Mouse (Mus musculus) kidney, adult 2 months (tissue): ENCODE measurements around the gene Cftr. TPM values are rescaled to one million over a fixed set of nuclear protein-coding genes. Genes with fewer than 3 reads are reported as not detected.

Experiments used
- DNase-seq: peaks from one replicate; pipeline ENCODE4 v3.0.0; 2021
- H3K27ac ChIP-seq: fragments of 200-500 bp; 2 replicates; pipeline ENCODE4 v1.5.1; 2012; ENCODE audit warnings: low read depth, low read length, control low read depth, inconsistent platforms; ENCODE audit not compliant: insufficient read depth
- H3K27me3 ChIP-seq: fragments of 200-500 bp; replicated peaks from 2 replicates; pipeline ENCODE4 v1.6.1; 2012; ENCODE audit warnings: mild to moderate bottlenecking, moderate library complexity, low read length, inconsistent platforms; ENCODE audit not compliant: control insufficient read depth, insufficient read depth
- H3K36me3 ChIP-seq: fragments of 200-500 bp; 2 replicates; pipeline ENCODE4 v1.6.1; 2012; ENCODE audit warnings: mild to moderate bottlenecking, moderate library complexity, low read length, inconsistent platforms; ENCODE audit not compliant: control insufficient read depth, insufficient read depth
- H3K4me1 ChIP-seq: fragments of 200-500 bp; 2 replicates; pipeline ENCODE4 v1.6.1; 2011; ENCODE audit warnings: low read length; ENCODE audit not compliant: control insufficient read depth, insufficient read depth
- H3K4me3 ChIP-seq: fragments of 200-500 bp; 2 replicates; pipeline ENCODE4 v1.5.1; 2011; ENCODE audit warnings: mild to moderate bottlenecking, low read depth, low read length, control low read depth; ENCODE audit not compliant: insufficient read depth
- CTCF ChIP-seq: fragments of 200-500 bp; conservative IDR thresholded peaks from 2 replicates; pipeline ENCODE4 v1.5.1; 2011; ENCODE audit warnings: low read depth, mild to moderate bottlenecking, control low read depth, low read length, moderate library complexity, mixed read lengths; ENCODE audit not compliant: insufficient read depth, insufficient read length
- POLR2A ChIP-seq: fragments of 200-500 bp; IDR thresholded peaks from one replicate; pipeline ENCODE4 v1.6.1; 2011; ENCODE audit warnings: low read depth, low read length, control low read depth
- WGBS: fragments of 180-500 bp; shearing (Covaris S2); methylation state at CpG from one replicate; pipeline ENCODE4 v1.1.7; 2018; 5-methylcytosine and 5-hydroxymethylcytosine counted together
- polyA plus RNA-seq: library from polyadenylated mRNA; depleted of rRNA; stranded (reverse); fragments of >200 nt; gene quantifications from 2 replicates; pipeline ENCODE4 v1.2.3, GENCODE M21; 2012

Gene Cftr
- polyA plus RNA-seq, 1 experiment: 0.72 TPM

GRCm38 (mm10) chr6:18247891-18248463, 77.5 kb downstream of the Cftr start:
- Histone ChIP-seq H3K36me3 (no peaks in the 10 kb centered on the region), H3K27ac (no peak overlapping the region), H3K4me3 (no peak overlapping the region), H3K27me3 (no peaks in the 10 kb centered on the region), H3K4me1 (no peaks in the 10 kb centered on the region; the same call in 1 of the 2 replicates)
- WGBS: 43% methylated on average over 2 of the region's 2 CpGs
- DNase-seq: no peak
- TF ChIP-seq CTCF (no peak), POLR2A (no peak)

DNA sequence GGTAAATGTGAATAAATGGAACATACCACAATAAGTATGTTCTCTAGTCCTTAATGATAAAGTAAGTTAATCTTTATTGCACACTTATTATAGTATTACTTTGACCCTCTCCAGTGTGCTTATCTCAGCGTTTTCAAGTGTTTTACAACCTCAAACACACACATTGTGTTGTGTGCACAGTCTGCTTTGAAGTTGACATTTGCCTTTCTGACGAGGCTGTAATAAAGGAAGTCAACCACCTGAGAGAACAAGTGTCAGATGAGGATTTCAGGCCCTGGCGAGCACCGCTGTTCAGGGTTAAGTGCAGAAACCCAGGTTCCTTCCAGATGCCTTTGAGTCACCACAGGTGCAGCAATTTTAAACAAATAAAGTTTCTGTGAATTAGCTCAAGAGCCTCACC, 78.0 kb downstream of the Cftr start:
- DNase-seq: no peak
- WGBS: 36% methylated on average over 4 of the region's 4 CpGs
- Histone ChIP-seq H3K36me3 (no peaks in the 10 kb centered on the region), H3K27me3 (no peaks in the 10 kb centered on the region), H3K27ac (no peak overlapping the region), H3K4me3 (no peak overlapping the region), H3K4me1 (no peaks in the 10 kb centered on the region)
- TF ChIP-seq POLR2A (no peak), CTCF (no peak)

DNA sequence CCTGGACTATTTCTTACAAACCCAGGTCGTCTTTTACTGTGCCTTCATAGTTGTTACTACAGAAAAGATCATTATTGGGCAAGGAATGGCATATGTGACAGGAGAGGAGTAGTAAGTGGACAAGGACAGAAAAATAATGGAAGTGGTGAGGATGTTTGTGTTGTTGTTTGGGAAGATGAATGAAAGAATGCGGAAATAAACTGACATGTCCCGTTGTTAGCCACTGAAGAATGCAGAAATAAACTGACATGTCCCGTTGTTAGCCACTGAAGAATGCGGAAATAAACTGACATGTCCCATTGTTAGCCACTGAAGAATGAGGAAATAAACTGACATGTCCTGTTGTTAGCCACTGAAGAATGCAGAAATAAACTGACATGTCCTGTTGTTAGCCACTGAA, 84.1 kb downstream of the Cftr start:
- no peaks in the 10 kb centered on the region for H3K27me3 ChIP-seq
- 63% methylated on average over 5 of the region's 5 CpGs for WGBS
- no peaks in the 10 kb centered on the region for H3K4me1 ChIP-seq
- DNase-seq: no peak
- TF ChIP-seq POLR2A (no peak), CTCF (no peak)
- no peak overlapping the region for H3K27ac ChIP-seq
- H3K4me3 ChIP-seq: no peak overlapping the region
- no peaks in the 10 kb centered on the region for H3K36me3 ChIP-seq

GRCm38 (mm10) chr6:18270983-18271382, 100.5 kb downstream of the Cftr start:
- no peak overlapping the region for H3K4me3 ChIP-seq
- DNase-seq: no peak

DNA sequence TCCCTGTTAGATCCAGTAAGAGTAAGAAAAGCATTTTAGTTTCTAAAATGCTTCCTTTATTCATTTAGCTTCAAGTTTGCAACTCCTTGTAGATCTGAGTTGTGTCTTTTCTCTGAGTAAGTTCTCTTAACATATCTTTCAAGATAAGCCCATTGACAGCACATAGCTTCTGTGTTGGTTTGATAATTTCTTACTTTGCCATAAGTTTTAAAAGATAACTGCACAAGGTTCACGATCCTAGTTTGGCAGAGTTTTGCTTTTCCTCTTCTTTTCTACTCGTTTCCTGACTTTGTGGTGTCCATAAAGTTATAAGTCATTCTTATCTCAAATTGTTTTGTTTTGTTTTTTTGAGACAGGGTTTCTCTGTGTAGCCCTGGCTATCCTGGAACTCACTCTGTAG, 130.3 kb downstream of the Cftr start:
- TF ChIP-seq POLR2A (no peak), CTCF (no peak)

More at GRCm38 (mm10) chr6:18270983-18271382, 100.5 kb downstream of the Cftr start:
- Histone ChIP-seq H3K36me3 (no peaks in the 10 kb centered on the region), H3K4me1 (no peaks in the 10 kb centered on the region), H3K27me3 (no peaks in the 10 kb centered on the region), H3K27ac (no peak overlapping the region)
- WGBS: 17% methylated on average over 1 of the region's 1 CpGs
- no peak for TF ChIP-seq CTCF
- TF ChIP-seq POLR2A: no peak

GRCm38 (mm10) chr6:18302105-18302504, 131.6 kb downstream of the Cftr start:
- DNase-seq: no peak
- 79% methylated on average over 5 of the region's 5 CpGs for WGBS
- Histone ChIP-seq H3K27me3 (no peaks in the 10 kb centered on the region), H3K4me1 (no peaks in the 10 kb centered on the region), H3K27ac (no peak overlapping the region), H3K36me3 (no peaks in the 10 kb centered on the region), H3K4me3 (no peak overlapping the region)
- TF ChIP-seq POLR2A (no peak), CTCF (no peak)

More for the DNA sequence above, 130.3 kb downstream of the Cftr start:
- Histone ChIP-seq H3K27ac (no peak overlapping the region), H3K4me1 (no peaks in the 10 kb centered on the region), H3K36me3 (no peaks in the 10 kb centered on the region), H3K27me3 (no peaks in the 10 kb centered on the region), H3K4me3 (no peak overlapping the region)
- 62% methylated on average over 2 of the region's 2 CpGs for WGBS
- no peak for DNase-seq

GRCm38 (mm10) chr6:18303228-18303627, 132.7 kb downstream of the Cftr start:
- 54% methylated on average over 3 of the region's 3 CpGs for WGBS
- TF ChIP-seq POLR2A (no peak), CTCF (no peak)
- Histone ChIP-seq H3K36me3 (no peaks in the 10 kb centered on the region), H3K27me3 (no peaks in the 10 kb centered on the region), H3K4me3 (no peak overlapping the region), H3K4me1 (no peaks in the 10 kb centered on the region), H3K27ac (no peak overlapping the region)
- no peak for DNase-seq
